Mouse (Mus musculus) left cerebral cortex, adult 9 months (tissue): ENCODE results near the gene Sh3bgr.

Source experiments
- DNase-seq, 2 experiments: peaks; one replicate each; pipeline ENCODE4 v3.0.0; 2022; ENCODE audit warnings: low spot score in 2 of 2

Gene Sh3bgr

DNA sequence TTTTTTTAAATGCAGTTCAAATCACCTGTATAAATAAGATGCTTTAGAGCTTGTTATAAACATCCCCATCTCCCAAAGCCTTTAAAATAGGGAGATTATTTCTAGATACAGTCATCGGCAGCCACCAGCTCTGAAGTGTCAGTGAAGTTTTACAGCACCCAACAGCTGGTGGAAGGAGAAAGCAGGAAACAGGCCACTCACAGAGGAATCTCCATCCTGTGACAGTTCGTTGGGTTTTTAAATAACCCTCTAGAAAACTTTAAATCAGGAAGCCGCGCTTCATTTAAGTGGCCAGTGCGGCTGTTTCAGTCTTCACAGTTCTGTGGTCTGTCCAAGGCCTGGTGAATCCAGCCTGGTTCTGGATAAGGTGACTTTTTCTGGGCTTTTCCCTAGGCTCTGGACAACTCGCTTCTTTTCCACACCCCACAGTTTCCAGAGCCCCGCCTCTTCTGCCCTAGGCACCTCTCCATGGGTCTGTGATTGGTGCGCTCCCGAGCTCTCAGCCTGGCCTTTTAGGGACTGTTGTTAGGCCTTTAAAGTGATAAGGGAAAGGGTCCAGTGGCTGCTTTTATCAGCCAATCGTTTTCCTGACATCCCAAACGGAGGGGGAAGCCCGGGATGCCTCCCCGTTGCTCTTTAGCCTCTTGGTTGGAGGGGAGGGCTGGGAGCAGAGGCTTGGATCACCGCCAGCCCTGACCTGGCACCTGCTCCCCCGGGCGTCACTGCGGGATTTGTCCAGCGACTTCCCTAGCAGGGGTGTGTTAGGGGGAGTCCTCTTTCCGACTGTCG lies at the start of gene Sh3bgr:
Gene Sh3bgr (plus strand): TSS at position 538 of the 789 bp plus-strand sequence.
- no peak for DNase-seq

DNA sequence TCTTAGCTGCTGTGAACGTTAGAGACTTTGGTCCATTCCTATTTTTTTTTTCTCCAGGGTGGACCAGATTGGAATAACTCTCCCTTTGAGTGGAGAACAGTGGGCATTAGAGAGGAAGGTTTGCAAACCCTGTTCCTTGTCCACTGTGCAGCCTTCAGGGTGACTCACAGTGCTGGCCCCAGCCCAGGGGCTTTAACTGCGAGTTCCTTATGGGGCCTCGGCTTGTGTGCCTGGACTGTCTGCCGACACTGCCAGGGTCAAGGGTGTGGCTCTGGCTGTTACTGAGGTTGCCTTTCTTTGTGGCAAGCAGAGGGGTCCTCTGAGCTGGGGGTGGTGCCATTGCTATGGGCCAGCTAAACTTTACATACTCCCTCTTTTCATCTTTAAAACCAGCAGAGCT lies 49.3 kb upstream of the Sh3bgr start:
- DNase-seq, result no peak

DNA sequence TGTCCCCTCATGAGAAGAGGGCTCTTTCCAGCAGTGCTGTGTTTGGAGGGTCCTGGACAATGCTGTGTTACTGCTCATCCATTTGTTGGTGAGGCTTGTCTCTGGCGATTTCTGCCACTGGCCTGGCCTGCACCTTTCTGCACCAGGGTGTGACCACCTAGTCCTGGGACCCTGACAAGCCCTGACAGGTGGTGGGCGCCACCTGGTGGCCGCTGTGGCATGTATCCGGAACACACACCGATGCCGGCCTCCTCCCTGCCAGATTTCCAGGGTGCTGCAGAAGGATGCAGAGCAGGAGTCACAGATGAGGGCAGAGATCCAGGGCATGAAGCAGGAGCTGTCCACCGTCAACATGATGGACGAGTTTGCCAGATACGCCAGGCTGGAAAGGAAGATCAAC lies 48.7 kb upstream of the Sh3bgr start:
- DNase-seq, result peak in 1 of 2 experiments; percentile 66

DNA sequence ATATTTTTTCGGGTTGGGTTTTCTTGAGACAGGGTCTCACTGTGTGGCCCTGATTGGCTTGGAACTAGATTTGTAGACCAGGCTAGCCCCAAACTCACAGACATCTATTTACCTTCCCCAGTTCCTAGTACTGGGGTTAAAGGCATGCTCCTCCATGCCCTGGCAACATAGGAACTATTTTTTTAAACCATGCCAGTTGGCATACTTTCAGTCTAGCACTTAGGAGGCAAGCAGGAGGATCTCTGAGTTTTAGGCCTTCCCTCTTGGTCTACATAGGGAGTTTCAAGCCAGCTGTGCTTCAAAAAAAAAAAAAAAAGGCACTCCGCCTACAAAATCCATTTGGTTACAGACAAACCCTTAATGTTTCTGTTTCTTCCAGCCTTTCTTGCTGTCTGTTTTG lies 45.8 kb upstream of the Sh3bgr start:
- DNase-seq, result no peak

DNA sequence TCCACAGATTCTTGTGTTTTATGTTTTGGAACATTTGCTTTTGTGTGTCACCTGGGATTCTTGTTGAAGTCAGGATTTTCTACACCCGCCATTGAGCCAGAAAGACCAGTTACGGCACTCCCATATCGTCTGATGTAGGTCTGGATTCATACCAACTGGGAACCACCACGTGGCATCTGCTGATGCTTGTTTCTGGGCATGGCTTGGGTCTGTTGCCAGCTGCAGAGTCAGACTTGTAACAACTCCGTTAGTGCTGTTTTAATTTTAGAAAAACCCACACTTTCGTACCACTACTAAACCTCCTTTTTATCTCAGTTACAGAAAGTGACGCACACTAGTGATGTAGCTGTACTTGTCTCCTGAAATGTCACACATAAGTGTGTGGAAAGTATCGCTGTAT lies 44.2 kb upstream of the Sh3bgr start:
- DNase-seq, result peak in 1 of 2 experiments; percentile 79

DNA sequence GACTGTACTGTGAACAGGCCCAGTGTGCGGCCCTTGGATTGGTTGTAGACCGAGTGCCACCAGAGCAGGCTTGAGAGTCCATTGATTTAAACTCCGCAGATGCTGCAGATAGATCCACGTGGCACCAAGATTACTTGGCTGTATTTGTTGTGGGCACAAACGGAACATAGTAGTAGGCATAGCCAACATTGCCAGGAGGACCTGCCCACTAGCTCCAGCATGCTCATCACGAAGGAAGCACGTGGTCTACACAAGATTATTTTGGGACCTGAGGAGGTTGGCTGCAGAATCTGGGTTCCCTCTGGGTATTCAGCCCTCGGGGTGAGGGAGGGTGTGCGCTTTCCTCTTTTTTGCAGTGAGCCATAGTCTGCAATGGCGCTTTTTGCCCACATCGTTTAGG lies 43.1 kb upstream of the Sh3bgr start:
- peak; percentile 74 to 83 for DNase-seq

DNA sequence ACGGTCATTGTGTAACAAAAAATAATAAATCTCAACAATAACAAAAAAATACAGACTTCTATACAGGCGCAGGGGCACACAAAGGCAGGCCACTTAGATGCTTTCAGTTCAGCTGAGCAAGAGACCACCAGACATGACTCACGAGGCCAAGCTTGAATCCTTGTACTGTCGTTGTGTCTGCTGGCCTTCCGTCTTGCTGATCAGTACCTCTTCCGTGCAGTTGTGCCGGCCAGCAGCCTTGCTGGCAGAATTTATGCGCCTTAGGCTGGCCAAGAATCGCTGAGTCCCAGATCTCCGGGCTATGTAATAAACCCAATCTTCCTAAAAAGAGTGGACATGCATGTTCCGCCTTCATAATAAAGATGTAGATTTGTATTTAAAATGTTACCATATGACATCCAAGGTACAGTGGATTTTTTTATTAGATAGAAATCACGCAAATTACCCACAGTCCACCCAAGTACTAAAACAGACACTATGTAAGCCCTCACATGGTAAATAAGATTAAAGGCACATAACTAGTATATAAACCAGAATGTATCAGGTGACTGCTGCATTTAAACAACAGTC lies 41.7 kb upstream of the Sh3bgr start:
- DNase-seq, result no peak

DNA sequence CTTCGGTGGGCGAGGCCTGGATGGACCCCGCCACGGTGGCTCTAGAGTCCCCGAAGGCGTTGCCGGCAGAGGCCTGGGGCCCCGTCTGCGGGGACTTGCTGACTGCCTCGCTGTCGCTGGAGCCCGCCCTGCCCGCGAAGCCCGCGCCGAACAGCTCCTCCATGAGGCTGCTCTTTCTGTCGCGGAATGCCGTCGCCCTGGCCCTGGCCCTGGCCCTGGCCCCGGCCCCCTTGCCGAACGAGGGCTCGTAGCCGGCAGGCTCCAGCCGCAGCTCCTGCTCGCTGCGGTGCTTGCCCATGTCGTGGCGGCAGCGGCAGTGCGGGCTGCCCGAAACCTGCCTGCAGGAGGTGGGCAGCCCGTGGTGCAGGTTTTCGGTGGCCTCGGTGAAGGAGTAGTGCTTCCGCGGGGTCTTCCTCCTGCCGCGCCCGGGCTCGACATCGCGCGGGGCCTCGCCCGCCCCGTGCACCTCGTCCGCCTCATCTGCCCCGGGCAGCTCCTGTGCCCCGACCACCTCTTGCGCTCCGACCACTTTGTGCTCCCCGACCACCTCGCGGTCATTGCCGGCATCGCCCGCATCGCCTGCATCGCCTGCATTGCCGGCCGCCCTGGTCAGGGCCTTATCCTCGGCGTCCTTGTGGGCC lies 41.0 kb upstream of the Sh3bgr start:
- no peak for DNase-seq

DNA sequence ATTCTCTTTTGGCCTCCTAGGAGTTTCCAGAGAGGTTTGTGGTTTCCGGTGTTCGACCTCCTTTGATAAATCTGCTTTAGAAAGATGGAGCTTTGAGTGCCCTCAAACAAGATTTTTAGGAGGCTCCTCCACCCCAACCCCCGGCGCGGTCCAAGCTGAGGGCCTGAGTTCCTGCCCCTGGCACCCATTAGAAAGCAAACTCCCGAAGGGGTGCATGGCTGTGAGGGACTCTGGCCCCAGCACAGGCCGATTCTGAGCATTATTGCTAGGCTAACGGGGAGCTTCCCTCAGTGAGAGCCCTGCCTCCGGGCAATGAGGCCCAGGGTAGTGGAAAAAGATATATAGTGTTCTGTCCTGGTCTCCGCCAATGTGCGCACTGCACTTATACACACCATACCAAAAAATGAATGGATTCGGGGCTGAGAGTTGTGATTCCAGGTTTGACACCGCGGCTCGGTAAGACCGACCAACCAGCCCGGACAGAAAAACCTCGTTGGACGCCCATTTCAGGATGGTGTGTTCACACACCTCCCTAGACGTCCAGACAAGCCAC lies 40.4 kb upstream of the Sh3bgr start:
- DNase-seq, result no peak

DNA sequence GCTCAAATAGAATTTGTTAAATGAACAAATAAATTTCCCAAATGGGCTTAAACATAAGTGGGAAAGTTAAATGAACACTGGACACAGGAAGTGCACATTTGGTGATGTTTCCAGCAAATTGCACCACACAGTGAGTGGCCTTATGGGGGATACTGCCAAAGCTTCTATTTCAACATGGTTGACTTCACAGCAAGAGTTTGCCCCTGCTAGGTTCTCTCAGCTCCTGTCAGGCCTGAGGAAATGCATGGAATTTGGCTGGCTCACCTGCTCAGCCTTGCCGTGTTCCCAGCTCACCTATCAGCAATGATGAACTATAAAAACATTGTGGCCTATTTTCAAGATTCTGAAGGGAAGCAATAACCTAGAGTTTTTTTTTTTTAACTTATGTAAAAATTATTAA lies 39.3 kb upstream of the Sh3bgr start:
- DNase-seq, result no peak

DNA sequence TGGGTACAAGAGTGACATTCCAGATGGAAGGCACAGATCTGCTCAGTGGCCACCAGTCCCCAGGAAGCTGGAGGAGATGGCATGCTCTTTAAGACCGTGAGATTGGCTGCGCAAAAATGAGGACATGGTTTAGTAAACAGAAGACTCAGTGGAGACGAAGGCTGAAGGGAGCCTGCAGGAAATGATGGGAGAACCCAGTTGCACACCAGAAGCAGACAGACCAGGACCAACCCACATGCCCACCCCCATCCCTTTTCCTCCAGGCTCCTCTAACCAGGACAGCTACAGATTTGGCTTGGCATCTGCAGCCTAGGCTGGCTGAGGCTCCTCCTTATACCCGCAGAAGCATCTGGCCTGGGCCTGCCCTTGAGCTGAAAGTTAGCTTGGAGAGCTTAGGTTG lies 38.9 kb upstream of the Sh3bgr start:
- no peak for DNase-seq

DNA sequence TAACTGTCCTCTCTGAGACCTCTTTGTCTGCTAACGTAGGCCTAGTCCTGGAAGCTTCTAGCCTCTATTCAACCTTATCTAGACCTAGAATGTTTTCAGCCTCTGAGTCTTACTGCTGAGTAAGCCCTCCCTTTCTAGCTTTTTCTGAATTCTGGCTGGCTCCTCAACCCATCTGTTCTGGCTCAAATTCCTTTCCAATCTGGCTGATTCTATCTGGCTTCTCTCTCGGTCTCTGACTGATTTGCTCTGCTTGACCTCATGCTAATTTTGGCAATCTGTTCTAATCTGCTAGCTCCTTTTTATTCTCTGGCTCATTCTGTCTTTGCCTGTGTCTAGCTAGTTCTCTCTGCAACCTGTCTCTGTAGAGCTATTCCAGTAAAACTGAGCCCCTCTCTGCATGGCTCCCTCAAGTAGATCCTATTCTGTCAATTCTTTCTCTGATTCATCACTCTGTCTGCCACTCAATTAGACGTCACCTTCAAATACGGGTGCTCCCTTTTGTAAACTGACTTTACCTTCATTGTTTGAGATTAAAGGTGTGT lies 34.5 kb upstream of the Sh3bgr start:
- DNase-seq, result no peak

DNA sequence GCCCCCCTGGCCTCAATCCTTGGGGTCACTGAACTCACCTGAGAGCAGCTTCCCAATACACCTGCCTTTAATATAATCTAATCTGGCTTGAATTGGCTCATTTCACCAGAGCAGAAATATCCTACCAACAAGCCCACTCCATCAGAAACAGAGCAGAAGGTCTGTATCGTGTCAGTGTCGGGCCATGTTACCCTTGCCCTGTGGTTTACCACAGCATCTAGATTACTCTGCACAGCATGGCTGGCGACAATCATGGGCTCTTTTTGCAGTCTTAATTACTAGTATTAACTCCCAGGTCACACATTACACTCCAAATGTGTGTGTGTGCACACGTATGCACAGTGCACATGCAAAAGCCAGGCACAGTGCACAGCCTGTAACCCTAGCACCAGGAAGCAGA lies 31.4 kb upstream of the Sh3bgr start:
- no peak for DNase-seq

DNA sequence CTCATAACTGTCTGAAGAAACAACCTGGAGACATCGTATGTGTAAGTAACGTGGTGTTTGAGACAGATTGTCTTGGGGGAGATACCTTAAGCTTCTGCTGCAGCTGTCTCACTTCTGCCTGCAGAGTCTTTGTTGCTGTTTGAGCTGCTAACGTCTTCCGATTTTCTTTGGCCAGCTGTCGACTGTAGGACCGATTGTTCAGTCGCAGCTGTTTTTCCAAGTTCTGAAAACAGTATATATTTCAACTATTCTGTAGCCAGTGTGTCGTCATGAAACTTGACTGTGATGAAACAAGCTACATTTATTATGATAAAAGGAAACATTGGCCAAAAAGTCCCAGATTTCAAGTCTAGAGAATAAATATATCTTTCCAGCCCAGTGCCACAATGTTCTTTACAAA lies 26.6 kb upstream of the Sh3bgr start:
- DNase-seq, result no peak

DNA sequence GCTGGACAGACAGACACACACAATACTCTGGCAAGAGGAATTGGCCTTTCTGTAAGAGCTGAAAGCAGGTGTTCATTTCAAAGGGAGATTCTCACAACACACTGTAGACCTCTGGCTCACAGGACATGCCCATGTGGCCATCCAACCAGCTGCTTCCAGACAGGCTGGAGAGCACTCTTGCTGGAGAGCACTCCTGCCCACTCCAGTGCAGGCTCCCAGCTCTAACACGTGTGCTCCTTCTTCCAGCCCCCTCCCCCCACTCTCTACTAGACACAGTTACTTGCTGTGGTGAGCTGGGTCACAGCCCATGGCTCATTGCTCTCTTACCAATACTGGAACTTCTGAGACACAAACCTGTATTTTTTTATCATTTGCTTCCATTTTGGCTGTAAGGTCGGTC lies 24.9 kb upstream of the Sh3bgr start:
- DNase-seq, result no peak

DNA sequence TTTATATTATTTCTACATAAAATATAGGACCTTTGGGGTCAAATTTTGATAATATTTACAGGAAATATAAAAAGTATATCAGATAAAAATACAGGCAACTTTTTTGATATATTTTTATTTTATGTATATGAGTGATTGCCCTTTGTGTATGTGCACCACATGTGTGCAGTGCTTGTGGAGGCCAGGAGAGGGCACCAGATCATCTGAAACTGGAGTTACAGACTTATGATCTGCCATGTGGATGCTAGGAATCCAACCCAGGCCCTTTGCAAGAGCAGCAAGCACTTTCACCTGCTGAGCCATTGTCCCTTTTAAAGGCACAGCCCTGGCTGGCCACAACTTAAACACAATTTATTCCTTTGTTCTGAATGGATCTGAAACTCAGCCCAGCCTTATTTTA lies 21.1 kb upstream of the Sh3bgr start:
- no peak for DNase-seq

DNA sequence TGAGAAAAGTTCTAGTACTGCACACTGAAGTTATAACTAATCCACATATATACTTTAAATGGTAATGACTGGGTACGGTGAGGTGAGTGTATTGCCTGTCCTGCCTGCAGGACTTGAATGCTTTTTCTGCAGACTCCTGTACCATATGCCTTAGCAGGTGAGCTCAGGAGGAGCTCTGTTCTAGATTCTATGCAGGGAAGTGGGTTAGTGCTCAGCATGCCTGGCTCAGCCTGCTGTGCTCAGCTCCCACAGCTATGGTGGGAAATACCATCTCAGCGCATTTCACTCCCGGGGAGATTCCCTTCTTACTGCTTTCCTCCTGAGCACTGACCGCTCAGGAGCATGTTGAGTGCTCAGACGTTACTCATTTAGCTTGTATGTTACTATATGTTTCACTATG lies 12.6 kb upstream of the Sh3bgr start:
- DNase-seq, result no peak

DNA sequence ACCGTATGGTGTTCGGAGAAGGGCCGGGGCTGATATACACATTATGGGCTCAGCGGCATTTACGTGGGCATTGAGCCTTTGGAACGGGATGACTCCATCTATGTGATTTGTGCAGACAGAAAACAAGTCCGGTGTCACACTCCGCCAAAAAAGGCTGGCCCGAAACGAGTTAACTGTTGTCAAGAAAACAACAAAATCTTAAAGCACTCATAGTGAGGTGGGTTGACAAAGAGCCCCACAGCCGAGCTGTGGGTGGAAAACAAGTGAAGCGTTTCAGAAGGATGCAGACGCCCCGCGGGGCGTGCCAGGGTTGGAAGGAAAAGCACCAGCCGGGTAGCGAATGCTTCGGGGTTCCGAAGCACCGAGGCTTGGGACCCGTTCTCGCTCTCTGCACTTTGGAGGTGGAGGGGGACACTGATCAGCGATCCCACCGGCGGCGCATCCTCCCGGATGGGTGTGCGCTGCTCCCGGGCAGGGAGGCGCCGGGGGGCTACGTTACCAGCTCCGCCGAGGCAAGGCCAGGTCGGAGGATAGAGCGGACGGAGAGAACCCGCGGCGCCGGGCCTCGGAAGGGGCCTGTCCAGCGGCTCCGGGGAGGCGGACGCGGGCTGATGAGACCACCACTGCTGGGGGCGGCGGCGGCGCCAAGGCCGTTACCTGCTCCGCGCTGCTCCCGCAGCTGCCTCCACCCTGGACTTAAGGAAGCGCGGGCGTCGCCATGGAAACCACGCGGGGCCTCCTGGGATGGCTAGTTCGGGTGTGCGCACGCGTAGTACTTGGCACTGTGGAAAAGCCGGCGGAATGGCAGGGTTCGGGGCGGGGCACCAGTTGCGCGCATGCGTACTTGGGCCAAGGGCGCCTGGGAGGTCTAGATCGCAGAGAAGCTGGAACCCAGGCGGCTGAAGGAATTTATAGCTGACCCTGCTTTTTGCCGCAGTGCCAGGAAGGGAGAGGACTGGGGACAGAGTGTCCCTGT lies 8.4 kb upstream of the Sh3bgr start, which contains the start of gene Lca5l:
Gene Lca5l (minus strand): TSS at position 741 of the 976 bp plus-strand sequence.
- peak; percentile 96 to 99 for DNase-seq

DNA sequence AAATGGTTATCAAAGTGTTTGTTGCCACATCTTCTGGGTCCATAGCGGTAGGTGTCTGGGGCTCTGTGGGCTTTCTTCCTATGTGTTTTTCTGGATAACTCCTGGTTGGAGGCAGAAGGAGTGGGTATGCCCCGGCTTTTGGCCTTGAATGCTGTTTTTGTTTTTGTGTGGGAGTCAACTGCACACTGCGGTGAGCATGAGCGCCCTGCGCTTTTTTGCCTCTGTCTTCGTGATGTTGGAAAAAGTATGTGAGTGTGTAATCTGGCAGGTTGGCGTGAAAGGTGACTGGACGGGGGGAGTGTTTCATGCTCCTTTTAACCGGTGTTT lies 415 bp downstream of the Sh3bgr start:
- no peak for DNase-seq

DNA sequence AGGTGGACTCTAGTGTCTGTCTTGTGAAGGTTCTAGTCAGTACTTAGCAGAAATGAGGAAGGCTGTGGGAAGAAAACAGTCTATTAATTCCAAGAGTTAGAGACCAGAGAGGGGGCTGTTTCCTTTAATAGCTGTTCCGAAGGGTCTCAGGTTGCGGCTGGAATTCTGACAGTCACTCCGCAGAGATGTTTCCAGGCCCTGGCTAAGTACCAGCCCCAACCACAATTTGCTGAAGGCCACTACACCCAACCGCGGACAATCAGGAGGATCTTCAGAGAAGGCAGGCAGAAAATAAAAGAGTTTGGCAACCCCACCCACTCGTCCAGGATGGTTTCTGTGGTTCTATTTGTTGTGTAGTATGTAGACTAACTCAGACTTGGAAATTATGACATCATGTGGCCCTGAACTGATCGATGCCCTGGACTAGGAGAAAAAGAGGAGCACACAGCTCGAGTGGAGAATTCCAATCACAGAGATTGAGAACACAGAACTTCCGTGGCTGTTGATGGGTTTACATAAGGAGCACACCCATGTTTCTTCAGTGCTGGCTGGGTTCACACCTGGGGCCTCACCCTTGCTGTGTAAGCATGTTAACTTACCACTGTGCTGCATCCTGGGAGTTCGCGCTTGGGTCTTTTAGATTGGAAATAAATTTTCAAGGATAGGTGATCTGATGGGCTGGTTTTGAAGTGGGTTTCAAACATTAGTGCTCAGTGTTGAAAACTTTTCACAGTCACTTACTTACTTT lies 1.4 kb downstream of the Sh3bgr start:
- DNase-seq, result no peak

DNA sequence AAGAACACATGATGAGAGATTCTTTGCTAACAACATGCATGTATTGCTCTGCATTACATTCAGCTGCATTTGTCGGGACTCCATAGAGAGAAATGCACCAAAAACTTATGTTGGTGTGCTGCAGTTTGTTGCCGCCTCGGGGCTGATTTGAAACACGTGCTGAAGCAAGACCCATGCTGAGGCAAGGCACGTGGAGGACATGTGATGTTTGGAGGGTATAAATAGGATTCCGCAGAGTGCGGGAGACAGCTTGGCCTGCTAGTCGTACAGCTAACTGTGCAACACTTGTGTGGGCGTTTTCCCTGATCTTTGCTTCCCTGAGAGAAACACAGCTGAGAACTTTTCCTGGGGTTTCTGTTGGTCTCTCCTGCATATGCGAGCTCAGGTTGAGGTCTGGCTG lies 9.5 kb downstream of the Sh3bgr start:
- no peak for DNase-seq
